Mouse (Mus musculus): ENCODE results near the gene Rpl7l1. TPM values are rescaled to one million over a fixed set of nuclear protein-coding genes. Genes with fewer than 3 reads are reported as not detected.

Gene Rpl7l1
- total RNA-seq, 2 experiments from 2014 or later, result 46.5 to 52.7 TPM

- intact Hi-C loops (cut with DNase I), result no loop called here
- no peak for DNase-seq (ENCODE audit: extremely low spot score in 1 of 2, low spot score in 2 of 2)
Observed at GRCm38 (mm10) chr17:46749282-46749681, 33.2 kb downstream of the Rpl7l1 start.

GRCm38 (mm10) chr17:46747806-46748205 lies 34.7 kb downstream of the Rpl7l1 start:
- DNase-seq (ENCODE audit: extremely low spot score in 1 of 2, low spot score in 2 of 2), result no peak

DNA sequence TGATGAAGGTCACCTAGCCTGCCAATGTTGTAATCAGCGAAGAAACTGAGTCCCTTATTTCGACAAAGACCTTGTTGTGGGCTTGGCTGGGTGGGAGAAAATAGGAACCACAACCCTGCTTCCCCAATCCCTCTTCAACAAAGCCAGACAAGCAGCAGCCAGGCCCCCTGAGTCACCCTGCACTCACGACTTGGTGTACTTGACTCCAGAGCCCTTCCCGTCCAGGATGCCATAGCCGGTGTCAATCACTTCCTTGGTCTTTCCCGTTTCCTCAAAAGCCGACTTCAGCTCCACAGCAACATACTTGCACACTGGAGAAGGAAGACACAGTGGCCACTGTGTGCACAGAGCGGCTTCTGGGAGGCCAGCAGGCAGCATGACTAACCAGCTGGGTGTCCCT lies 35.2 kb downstream of the Rpl7l1 start:
- intact Hi-C loops (cut with DNase I), result no loop called here

More at GRCm38 (mm10) chr17:46747806-46748205, 34.7 kb downstream of the Rpl7l1 start:
- intact Hi-C loops (cut with DNase I), result no loop called here

GRCm38 (mm10) chr17:46745506-46745905 lies 37.0 kb downstream of the Rpl7l1 start:
- no peak for DNase-seq (ENCODE audit: extremely low spot score in 1 of 2, low spot score in 2 of 2)
- intact Hi-C loops (cut with DNase I), result no loop called here

More for the DNA sequence above, 35.2 kb downstream of the Rpl7l1 start:
- DNase-seq (ENCODE audit: extremely low spot score in 1 of 2, low spot score in 2 of 2), result no peak

DNA sequence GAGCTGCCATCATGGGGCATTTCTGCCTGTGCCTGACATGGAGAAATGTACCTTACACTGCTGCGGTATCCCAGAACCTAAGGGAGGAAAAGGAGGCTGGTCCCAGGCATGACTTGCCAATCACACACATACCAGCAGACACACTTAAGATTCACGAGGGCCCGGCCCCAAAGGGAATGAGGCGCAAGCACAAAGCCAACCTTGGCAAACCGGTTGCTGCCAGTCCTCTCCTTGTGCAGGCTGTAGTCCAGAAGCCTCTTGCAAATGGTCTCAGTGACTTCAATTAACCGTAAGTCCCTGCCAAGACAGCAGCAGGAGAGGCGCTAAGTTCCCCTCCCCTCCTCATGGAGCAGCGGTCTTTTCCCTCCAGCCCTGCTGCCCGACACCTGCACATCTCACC lies 39.5 kb downstream of the Rpl7l1 start:
- intact Hi-C loops (cut with DNase I), result no loop called here

DNA sequence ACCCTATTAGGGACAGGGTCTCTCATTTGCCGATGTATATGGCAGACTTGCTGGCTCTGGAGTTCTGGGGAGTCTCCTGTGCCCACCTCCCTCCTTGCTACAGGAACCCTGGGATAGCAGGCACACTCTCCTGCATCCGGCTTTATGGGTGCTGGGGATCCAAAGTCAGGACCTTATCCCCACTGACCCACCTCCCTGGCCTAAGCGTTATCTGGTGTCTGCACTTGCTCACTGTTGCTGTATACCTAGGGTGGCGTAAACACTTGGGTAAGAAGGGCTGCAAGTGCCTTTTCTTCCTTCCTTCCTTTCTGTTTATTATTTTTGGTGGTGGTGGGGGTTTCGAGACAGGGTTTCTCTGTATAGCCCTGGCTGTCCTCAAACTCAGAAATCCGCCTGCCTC lies 41.2 kb downstream of the Rpl7l1 start:
- DNase-seq (ENCODE audit: extremely low spot score in 1 of 2, low spot score in 2 of 2), result no peak
- intact Hi-C loops (cut with DNase I), result no loop called here

More for the DNA sequence above, 39.5 kb downstream of the Rpl7l1 start:
- no peak for DNase-seq (ENCODE audit: extremely low spot score in 1 of 2, low spot score in 2 of 2)

GRCm38 (mm10) chr17:46736160-46736559 lies 46.3 kb downstream of the Rpl7l1 start:
- intact Hi-C loops (cut with DNase I), result no loop called here
- peak in 1 of 2 experiments; percentile 45 for DNase-seq (ENCODE audit: extremely low spot score in 1 of 2, low spot score in 2 of 2)

DNA sequence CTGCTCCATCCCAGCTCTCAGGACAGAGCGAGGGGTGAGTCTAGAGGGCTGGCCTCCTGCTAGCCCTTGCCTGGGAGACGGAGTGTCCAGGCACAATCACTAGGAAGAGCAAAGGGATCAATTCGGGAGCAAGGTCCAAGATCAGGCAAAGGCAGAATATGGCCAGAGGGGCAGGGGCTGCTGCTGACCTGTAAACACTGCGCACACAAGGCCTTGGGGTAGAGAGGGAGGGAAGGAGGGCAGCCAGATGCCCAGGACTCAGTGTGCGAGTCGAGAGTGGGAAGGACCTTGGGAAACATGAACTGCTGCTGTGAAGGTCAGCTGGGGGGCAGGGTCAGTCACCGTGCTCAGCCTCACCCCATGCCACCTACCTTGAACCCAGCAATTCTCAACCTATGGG lies 47.2 kb downstream of the Rpl7l1 start:
- intact Hi-C loops (cut with DNase I), result no loop called here
- DNase-seq (ENCODE audit: extremely low spot score in 1 of 2, low spot score in 2 of 2), result no peak

GRCm38 (mm10) chr17:46734055-46734454 lies 48.4 kb downstream of the Rpl7l1 start:
- DNase-seq (ENCODE audit: extremely low spot score in 1 of 2, low spot score in 2 of 2), result no peak
- intact Hi-C loops (cut with DNase I), result no loop called here

DNA sequence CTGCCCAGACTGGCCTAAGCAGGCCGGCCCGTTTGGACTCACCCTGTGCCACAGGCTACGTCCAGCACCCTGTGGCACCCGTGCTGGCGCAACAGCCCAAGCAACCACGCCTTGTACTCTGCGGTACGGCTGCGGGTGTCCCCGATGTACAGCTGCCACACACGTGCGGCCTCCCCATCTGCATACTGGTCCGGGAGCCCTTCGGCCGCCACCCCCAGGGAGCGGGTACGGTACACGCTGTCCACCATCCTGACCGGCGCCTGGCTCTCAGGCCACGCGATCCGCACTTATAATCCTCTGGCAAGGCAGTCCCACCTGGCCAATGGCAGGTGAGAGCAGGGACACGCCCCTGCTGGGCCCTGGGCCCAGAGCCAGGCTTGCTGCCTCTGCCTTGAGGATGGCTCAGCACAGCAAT lies 53.6 kb downstream of the Rpl7l1 start, which contains the start of gene Gnmt:
Gene Gnmt (minus strand): TSS at position 265 of the 415 bp plus-strand sequence.
- no peak for DNase-seq (ENCODE audit: extremely low spot score in 1 of 2, low spot score in 2 of 2)
- intact Hi-C loops (cut with DNase I), result no loop called here

DNA sequence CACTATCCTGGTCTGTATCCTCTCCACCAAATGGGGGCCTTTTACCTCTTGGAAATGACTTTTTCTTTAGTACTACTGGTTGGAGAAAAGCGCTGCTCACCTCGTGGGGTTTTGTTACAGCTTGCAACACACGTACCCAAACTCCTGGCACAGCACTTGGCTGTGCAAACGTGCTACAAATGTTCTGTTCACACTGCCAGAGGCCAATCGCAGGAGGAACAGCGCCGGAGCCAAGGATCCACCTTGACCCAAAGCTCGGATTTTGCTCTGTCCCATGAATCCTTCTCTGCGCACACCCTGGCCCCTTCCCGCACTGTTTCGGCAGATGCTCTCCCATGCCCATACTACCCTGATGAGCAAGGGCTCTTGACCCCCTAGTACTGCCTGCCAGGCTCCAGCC lies 54.0 kb downstream of the Rpl7l1 start:
- intact Hi-C loops (cut with DNase I), result no loop called here
- DNase-seq (ENCODE audit: extremely low spot score in 1 of 2, low spot score in 2 of 2), result no peak

DNA sequence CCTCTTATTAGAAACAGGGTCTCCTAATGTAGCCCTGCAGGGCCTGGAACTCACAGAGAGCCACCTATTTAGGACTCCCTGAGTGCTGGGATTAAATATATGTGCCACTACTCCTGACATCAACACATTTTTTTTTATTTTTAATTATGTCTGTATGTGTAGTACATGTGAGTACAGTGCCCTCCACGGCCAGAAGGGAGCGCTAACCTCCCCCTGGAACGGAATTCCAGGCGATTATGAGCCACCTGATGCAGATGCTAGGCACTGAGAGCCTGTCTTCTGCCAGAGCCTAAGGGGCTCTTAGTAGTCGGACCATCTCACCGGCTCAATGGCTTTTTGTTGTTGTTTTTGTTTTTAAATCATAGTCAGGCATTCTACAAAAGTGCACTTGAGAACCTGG lies 54.5 kb downstream of the Rpl7l1 start:
- no peak for DNase-seq (ENCODE audit: extremely low spot score in 1 of 2, low spot score in 2 of 2)
- intact Hi-C loops (cut with DNase I), result no loop called here

GRCm38 (mm10) chr17:46727271-46727670 lies 55.2 kb downstream of the Rpl7l1 start:
- DNase-seq (ENCODE audit: extremely low spot score in 1 of 2, low spot score in 2 of 2), result no peak
- intact Hi-C loops (cut with DNase I), result no loop called here

- no peak for DNase-seq (ENCODE audit: extremely low spot score in 1 of 2, low spot score in 2 of 2)
- intact Hi-C loops (cut with DNase I), result no loop called here
Observed at GRCm38 (mm10) chr17:46725731-46726645, 56.5 kb downstream of the Rpl7l1 start.

GRCm38 (mm10) chr17:46725273-46725672 lies 57.2 kb downstream of the Rpl7l1 start:
- intact Hi-C loops (cut with DNase I), result no loop called here

DNA sequence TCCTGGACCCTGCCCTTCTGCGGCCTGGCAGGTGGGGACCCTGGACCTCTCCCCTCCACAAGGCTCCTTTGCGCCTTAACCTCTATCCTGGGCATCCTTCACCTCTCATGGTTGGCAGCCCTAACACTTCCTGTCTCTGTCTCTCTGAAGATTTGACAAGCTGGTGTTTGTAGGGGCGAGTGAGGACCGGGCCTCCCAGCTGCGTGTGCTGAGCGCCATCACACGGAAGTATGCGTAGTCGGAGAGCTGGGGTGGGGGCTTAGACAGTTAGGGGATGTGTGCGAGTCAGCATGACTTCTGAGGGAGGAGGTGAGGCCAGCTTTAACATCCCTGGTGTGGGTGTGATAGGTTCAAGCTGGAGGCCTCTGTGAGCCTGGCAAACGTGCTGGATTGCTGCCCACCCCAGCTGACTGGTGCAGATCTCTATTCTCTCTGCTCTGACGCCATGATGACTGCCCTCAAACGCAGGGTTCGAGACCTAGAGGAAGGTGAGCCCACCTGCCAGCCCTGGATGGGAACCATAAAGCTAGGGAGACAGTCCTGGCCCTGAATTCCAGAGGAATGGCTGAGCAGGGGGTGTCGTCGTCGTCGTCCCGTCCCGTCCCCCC lies 57.9 kb downstream of the Rpl7l1 start:
- intact Hi-C loops (cut with DNase I), result no loop called here
- no peak for DNase-seq (ENCODE audit: extremely low spot score in 1 of 2, low spot score in 2 of 2)

More at GRCm38 (mm10) chr17:46725273-46725672, 57.2 kb downstream of the Rpl7l1 start:
- DNase-seq (ENCODE audit: extremely low spot score in 1 of 2, low spot score in 2 of 2), result no peak
